Mouse (Mus musculus) c-Kit-negative CD71-positive TER-119-positive erythroid progenitor cells, embryonic 14.5 days (primary cell): Measurements from ENCODE around the gene Isy1.
A peak's percentile ranks its signal among the peaks of the same experiment; 100 is the strongest.

Experiments used
- DNase-seq: peaks from one replicate; pipeline ENCODE4 v3.0.0-alpha.2; 2013; ENCODE audit warnings: low read depth, low spot score

The Isy1 gene

GRCm38 (mm10) chr6:87838551-87839197 lies at the start of gene Isy1:
Gene Isy1, minus strand, starts transcription at chr6:87838798.
- peak; percentile 90 for DNase-seq

GRCm38 (mm10) chr6:87887594-87888233 lies 49.1 kb upstream of the Isy1 start, which contains the start of gene Copg1:
Gene Copg1, plus strand, starts transcription at chr6:87887814.
- peak; percentile 100 for DNase-seq

- no peak for DNase-seq
Measured at GRCm38 (mm10) chr6:87886721-87887120, 48.1 kb upstream of the Isy1 start.

GRCm38 (mm10) chr6:87882816-87883215 lies 44.2 kb upstream of the Isy1 start:
- DNase-seq = no peak

GRCm38 (mm10) chr6:87882221-87882620 lies 43.6 kb upstream of the Isy1 start:
- DNase-seq = no peak

- no peak for DNase-seq
Measured at GRCm38 (mm10) chr6:87879628-87880027, 41.0 kb upstream of the Isy1 start.

- no peak for DNase-seq
Measured at GRCm38 (mm10) chr6:87879010-87879409, 40.4 kb upstream of the Isy1 start.

- DNase-seq = no peak
Measured at GRCm38 (mm10) chr6:87876068-87876643, 37.6 kb upstream of the Isy1 start.

- no peak for DNase-seq
Measured at GRCm38 (mm10) chr6:87875562-87875961, 37.0 kb upstream of the Isy1 start.

- DNase-seq = no peak
Measured at GRCm38 (mm10) chr6:87875083-87875482, 36.5 kb upstream of the Isy1 start.

- DNase-seq = no peak
Measured at GRCm38 (mm10) chr6:87873963-87874362, 35.4 kb upstream of the Isy1 start.

- no peak for DNase-seq
Measured at GRCm38 (mm10) chr6:87873104-87873503, 34.5 kb upstream of the Isy1 start.

GRCm38 (mm10) chr6:87871240-87871639 lies 32.6 kb upstream of the Isy1 start:
- no peak for DNase-seq

GRCm38 (mm10) chr6:87870440-87870839 lies 31.8 kb upstream of the Isy1 start:
- DNase-seq = no peak

- no peak for DNase-seq
Measured at GRCm38 (mm10) chr6:87868871-87869506, 30.4 kb upstream of the Isy1 start.

GRCm38 (mm10) chr6:87867256-87867655 lies 28.7 kb upstream of the Isy1 start:
- peak; percentile 60 for DNase-seq

- DNase-seq = no peak
Measured at GRCm38 (mm10) chr6:87866211-87866610, 27.6 kb upstream of the Isy1 start.

GRCm38 (mm10) chr6:87857071-87857470 lies 18.5 kb upstream of the Isy1 start:
- DNase-seq = no peak

GRCm38 (mm10) chr6:87853446-87853845 lies 14.8 kb upstream of the Isy1 start:
- DNase-seq = no peak

GRCm38 (mm10) chr6:87851871-87852270 lies 13.3 kb upstream of the Isy1 start:
- DNase-seq = no peak

GRCm38 (mm10) chr6:87850900-87851614 lies 12.5 kb upstream of the Isy1 start, which contains the start of gene Cnbp:
Gene Cnbp, minus strand, starts transcription at chr6:87851106.
- DNase-seq = peak; percentile 97
